Mouse (Mus musculus) heart, adult 9 months (tissue): ENCODE measurements around the gene Cd151.
A peak's percentile ranks its signal among the peaks of the same experiment; 100 is the strongest.
"Not testable (repeated sequence)": the region's sequence is repeated elsewhere in the genome, so short reads cannot be mapped to it uniquely, and the experiment has no call there.

Experiments used
- DNase-seq, 2 experiments: peaks; one replicate each; pipeline ENCODE4 v3.0.0; 2022; ENCODE audit warnings: low spot score in 2 of 2

Gene Cd151

DNA sequence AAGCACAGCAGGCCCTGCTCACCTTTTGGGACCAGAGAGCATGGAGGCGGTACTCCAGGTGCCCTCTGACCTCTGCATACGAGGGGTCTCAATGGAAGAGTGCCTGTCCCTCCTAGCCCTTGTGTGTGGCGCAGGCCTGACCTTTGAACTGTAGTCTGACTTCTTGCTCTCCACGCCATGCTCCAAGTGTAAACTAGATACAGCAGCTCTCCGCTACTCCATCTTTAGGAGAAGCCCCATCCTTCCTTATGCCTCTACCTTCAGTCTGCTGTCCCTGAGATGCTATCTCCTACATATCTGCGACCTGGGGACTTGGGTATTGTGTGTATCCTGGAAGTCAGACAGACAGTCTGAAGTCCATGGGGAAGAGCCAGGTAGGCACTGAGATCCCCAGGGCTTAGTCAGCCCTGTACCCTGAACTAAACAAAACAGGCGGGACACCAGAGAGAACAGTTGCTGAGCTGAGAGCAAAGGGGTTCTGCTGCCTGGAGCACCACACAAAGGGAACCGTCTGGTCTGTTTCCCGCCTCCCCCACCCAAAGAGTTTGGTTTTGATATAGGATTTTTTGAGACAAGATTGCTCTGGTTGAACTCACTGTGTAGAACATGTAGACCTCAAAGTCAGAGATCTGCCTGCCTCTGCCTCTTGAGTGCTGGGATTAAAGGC is 31.2 kb upstream of the Cd151 start:
- DNase-seq, result no peak

DNA sequence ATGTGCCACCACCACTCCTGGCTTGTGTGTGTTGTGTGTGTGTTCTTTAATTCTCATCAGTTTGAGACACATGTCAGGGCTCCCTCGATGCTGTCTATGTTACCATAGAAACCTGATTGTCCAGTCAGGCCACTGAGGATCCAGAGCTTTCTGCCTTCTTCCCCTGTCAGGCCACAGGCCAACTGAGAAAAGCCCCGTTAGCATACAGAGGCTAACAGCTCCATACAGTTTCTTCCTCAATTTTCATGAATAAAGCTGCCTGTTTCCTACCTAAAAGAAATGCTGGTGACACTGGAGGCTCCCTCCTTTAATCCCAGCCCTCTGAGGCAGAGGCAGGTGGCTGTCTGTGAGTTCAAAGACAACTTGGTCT is 30.7 kb upstream of the Cd151 start:
- DNase-seq, result no peak

DNA sequence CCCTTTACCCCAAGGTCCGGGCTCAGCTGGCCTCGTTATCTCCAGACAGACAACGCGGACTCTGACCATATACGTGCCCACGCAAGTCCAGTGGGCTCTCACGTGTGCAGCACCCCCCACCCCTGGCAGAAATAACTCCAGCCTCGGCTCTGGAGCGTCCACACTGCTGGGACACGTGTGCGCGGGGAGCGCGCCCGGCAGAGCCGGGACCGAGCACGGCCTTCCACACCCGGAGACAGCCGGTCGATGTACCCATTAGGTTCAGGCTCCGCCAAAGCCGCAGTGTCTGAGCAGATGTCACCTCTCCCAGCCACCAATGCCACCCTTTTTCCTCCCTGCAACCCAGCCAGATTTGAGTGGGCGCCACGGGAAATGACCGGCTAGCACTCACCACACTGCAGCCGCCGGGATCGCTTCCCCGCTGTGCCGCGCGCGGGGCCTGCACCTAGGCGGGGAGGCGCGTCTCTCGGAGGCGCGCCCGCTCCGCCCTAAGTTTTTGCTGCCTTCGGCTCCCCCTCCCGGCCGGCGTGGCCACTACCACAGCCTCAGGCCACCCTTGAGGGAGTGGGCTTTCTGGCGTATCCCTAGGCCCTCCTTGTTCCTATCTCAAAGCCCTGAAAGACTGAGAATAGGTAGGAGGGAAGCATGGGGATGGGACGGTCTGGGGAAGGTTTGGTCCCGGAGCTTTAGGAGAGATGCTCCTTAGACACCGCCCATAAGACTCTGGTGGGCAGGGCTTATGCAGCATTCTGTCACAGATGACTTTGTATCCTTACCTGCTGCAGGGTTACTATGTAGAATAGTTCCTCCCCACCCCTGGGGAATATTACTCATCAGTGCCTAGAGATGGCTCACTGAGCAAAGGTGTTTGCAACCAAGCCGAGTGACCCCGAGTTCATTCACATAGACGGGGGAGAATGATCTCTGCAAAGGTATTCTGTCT is 29.7 kb upstream of the Cd151 start, which contains the start of gene Slc25a22:
TSS of gene Slc25a22 (minus strand) at position 715 of the 943 bp plus-strand sequence.
- DNase-seq, result peak; percentile 77 to 84

DNA sequence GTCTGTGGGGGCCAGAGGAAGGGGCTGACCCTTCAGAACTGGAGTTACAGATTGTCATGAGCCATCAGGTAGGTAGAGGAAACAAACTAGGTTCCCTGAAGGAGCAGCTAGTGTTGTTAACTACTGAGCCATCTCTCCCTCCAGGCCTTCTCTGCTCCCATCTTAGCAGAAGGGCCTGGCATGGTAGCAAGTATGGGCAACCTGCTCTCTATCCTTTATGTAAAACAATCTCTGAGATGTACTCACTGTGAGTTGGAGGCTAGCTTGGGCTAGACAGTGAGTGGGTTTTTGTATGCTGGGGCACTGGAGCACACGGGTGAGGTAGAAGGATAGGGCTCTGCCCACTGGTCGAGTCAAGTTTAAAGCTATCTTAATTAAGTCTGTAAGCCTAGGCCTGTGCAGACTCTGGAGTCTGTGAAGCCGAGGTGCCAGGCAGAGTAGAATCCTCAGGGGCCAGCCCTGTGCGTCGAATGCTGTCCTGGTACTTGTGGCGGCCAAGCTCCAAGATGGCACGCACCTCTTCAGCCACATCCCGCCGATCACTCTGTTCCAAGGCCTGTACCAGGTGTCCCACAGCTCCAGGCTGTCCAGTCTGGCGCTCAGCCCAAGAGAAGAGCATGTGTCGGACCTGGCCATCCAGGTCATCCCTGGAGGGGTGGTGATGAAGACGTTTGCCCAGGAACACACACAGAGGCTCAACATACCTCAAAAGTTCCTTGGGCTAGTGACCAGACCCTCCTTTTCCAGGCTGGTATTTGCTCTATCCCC is 28.8 kb upstream of the Cd151 start:
- DNase-seq, result no peak

DNA sequence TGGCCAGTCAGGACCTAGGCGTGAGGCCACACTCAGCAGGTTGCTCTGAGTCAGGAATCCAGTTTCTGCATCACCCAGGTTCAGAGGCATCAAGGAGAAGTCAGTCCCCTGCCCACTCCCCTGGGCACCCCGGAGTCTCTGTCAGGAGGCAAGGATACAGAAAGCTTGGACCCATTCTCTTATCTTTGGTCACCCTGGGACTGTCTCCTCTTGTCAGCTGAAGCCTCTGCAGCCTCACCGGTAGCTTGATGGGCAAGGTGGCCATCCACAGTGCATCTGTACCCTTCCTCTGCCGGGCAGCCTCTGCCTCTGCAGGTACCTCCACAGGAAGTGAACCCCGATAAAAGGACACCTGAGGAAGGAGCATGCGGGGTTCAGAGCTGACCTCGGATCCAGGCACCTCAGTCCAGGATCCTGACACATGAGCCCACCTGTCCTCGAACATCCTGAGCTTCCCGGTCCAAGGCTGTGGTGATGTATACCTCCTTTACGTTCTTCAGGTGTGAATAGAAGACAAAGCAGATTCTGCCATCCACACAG is 28.0 kb upstream of the Cd151 start:
- DNase-seq, result no peak

DNA sequence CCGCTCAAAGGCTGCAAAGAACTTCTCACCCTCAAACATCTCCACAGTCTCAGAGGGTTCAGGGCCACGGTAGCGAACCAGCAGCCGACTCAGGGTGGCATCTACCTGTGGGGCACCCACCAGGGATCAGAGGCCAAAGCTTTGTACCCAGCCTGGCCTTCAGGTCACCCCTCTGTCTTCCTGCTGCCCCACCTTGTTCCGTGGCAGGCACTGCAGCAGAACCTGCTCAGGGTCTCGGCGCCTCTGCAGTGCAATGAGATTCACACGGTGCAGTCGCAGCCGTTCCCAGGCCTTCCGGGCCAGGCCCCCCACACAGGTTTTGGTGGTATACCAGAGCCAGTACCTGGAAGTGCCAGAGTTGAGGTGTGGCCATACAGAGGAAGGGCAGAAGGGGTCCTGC is 27.4 kb upstream of the Cd151 start:
- no peak for DNase-seq

DNA sequence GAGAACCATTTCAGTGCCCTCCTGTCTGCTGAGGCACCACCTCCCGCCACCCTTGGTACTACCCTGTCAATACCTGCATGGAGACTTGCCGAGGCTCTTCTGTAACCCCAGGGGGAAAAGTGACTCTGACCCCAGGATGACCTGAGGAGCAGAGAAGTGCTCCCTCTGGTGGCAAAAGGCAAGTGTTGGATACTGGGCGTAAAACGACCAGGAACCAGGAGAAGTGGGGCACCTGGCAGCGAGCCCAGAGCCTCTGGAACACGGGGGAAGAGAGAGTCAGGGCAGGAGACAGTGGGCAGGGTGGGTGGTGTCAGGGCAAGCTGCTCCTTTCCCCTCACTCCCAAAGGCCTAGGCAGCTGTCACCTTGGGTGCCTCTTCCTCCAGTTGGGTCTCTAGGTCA is 26.6 kb upstream of the Cd151 start:
- DNase-seq, result peak in 1 of 2 experiments; percentile 28

DNA sequence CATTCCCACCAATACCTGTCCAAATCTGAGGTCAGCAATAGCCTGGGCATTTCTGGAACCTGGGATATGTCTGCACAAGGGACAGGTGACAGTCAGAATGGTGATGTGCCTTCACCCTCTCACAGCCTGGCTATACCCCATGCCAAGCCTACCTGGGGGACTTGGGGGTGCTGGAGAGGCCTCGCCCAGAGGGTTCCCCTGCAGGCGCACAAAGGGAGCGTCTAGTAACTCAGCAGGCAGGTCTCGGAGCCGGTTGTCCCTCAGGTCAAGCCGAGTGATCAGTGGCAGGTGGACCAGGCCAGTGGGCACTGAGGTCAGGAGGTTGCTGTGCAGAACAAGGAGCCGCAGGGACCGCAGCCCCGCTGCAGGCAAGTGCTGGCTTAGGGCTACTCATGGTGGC is 25.7 kb upstream of the Cd151 start:
- no peak for DNase-seq

DNA sequence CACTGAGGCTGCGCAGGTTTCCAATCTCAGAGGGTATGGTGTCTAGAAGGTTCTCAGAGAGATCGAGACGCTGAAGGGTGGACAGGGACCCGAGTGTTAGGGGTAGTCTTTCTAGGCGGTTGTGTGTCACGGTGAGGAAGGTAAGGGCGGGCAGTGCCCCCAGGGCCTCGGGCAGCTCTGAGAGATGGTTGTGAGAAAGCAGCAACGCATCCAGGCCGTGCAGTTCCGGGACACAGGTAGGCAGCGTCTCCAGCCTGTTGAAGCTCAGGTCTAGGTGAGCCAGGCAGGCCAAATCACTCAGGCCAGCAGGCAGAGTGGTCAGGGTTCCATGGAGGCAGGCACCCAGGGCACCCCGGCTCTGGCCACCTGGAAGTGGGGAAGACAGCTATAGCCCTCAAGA is 25.0 kb upstream of the Cd151 start:
- DNase-seq, result no peak

DNA sequence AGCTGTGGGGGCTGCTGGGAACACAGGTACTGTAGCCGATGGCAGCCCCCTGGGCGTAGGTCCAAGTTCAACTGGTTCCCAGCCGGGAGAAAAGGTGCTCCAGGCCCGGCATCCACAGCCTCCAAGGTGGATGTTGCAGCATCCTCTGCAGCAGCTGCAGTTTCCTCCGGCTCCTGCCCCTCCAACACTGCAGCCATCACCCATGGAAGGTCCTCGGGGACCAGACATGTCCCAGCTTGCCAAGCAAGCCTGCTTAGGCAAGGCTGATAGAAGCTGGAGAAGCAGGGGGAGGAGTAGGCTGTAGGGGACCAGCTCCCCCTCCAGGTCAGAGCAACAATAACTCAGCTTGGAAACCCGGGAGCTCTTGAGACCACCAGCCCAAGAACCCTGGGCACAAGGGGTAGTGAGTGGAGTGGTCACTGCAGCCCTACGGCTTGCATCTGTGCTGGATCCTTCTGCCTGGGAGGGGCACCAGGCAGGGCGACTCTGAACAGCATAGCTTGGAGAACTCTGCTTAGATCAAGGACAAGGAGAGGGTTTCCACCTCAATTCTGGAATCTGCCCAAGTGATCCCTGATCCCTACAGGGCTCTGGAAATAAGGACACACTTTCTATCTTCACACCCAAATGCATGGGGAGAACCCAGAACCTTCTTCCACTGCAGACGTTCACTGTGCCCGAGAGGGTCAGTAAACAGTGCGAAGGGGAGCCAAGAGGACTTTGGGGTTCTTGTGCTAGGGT is 23.9 kb upstream of the Cd151 start:
- DNase-seq, result peak in 1 of 2 experiments; percentile 18

DNA sequence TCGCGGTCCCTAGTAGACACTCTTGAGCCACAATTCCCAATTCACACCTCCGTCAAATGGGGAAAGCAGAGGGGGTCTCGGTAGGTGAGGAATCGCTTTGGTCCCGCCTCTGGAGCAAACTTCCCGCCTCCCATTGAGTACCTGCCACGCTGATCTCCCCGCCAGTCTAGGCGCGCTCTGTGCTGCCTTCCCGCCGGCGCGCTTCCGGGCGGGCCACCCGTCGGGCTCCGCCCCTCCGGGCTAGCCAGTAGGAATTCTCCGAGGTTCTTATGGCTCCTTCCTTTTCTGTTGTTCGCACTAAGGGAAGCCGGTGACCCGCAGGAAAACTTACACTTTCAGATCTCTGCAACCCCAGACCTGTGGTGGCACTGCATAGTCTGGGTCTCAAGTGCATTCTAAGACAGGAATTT is 23.4 kb upstream of the Cd151 start, which contains the start of gene Pidd1:
TSS of gene Pidd1 (minus strand) at position 198 of the 410 bp plus-strand sequence.
- DNase-seq, result peak in 1 of 2 experiments; percentile 57

DNA sequence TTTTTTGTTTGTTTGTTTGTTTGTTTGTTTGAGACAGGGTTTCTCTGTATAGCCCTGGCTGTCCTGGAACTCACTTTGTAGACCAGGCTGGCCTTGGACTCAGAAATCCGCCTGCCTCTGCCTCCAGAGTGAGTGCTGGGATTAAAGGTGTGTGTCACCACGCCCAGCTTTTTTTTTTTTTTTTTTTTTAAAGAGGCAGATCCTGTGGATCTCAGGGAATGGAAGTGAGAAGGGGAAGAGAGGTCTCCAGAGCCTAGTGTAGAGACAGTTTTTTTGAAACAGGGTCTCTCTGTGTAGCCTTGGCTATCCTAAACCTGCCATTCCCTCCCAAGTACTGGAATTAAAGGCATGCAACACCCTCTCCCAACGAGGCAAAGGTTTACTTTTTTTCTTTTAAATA is 20.8 kb upstream of the Cd151 start:
- not testable (repeated sequence) for DNase-seq

DNA sequence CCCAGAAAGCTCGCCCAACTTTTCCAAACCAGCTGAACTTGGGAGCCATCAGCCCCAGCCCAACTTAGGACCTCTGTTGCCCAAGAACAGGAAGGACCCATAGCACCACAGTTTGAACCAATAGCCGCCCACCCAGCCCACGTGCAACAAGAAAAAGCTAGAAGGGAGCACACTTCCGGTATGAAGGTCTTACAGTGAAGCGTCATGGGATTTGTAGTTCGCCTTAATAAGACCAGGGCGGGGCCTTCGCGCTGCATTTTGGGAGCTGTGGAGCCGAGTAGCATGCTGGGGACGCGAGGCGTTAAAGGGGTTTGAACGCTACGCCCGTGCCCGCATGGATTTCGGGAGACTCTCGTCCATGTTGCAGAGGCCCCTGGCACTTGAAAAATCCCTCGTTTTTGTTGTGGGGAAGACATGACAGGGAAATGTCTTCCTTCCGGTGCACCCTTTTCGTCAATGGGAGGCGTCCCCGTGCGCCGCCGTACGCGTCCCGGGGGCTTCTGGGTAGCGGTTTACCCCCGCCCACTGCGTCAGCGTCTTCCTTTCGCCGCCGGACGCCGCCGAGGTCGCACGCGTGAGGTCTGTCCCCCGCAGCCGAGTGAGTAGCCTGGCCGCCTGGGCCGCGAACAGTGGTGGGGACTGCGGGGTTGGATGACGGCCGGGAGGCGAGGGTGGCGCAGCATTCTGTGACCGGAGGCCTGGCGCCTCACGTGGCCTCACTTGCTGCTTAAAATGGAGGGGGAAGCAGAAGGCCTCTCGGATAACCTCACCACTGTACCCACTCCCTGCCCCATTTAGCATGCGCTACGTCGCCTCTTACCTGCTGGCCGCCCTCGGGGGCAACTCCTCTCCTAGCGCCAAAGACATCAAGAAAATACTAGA is 19.8 kb upstream of the Cd151 start, which contains the start of gene Rplp2:
TSS of gene Rplp2 (plus strand) at position 261 of the 882 bp plus-strand sequence.
- peak; percentile 92 to 96 for DNase-seq

DNA sequence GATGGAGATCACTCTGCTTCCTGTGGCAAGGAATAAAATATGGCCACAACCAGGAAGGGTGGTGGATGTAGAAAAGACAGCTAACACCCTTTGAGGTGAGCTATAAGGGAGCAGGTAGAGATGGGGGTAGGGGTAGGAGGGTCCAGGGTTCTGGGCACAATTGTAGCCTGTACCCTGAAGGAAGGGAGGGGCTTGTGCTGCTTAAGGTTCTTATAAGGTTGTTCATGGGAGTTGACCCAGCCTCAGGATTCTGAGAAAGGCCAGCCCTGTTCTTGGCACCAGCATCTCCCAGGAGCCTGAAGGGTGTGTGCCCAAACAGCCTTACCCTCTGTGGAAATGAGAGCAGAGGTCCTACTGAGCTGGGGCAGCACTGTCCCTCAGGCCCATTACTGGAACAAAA is 15.3 kb upstream of the Cd151 start:
- DNase-seq, result no peak

DNA sequence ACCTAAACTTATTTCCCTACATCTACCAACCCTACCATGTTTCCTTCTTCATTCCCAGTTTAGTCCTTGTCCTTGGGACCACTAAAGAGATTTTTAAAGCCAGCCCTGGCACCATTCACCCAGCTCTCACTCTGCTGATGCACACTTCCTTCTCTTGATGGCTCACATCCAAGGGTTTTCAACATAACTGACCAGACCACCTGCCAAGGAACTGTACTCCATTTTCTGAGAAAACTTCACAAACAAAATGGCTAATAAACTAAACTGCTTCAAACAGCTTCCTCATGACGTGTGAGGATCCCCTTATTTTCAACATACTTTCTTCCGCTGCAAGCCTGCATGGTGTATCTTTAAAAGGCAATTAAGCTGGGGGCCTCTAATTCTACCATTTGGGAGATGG is 13.6 kb upstream of the Cd151 start:
- DNase-seq, result no peak

DNA sequence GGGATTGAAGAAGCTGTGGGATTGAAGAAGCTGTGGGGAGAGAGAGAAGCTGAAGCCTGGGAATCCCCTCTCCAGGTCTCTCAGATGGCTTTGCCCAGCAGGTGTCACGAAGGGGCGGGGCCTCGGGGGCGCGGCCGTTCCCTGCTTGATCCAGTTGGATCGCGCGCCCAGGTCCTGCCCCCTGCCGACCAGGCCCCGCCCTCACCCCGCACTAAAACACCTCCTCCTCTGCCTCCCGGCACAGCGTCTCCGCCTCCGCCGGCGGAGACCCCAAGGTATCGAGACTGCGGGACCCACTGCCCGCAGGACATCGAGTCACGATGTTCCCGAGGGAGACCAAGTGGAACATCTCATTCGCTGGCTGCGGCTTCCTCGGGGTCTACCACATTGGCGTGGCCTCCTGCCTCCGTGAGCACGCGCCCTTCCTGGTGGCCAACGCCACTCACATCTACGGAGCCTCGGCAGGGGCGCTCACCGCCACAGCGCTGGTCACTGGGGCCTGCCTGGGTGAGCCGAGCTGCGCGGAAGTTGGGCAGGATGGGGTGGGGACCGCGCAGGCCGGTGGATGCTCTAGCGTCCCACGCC is 12.1 kb upstream of the Cd151 start, which contains the start of gene Pnpla2:
TSS of gene Pnpla2 (plus strand) at position 232 of the 585 bp plus-strand sequence.
- peak; percentile 94 for DNase-seq

DNA sequence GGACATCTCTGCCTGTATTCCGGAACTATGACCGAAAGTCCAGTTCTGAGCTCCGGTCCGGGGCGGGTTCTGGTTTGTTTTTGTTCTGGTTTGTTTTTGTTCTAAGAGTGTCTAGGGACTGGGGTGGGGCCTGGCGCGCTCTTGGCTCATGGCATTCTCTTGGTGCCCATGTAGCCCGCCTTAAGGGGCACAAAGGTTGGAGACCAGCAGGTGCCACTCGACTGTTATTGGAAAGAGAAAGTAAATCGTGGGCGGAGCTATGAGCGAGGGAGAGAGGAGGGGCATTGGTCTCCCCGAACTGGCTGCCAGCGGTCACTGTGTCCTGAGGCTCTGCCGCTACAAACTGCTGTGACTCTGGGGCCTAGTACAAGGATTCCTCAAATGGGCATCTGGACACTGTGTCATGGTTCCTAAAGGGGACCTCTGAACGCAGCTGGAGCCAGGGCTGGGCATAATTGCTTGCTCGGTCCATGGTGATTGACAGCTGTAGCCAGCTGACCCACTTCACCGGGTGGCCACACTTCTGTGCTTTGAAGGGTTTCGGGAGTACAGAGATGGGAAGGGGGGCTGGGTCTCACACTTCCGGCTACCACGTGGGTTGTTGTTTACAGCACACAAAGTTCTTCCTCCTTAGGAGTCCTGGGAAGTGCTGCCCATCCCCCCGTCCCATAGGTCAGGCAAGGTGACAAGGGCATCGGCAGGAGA is 11.4 kb upstream of the Cd151 start:
- peak; percentile 87 to 90 for DNase-seq

DNA sequence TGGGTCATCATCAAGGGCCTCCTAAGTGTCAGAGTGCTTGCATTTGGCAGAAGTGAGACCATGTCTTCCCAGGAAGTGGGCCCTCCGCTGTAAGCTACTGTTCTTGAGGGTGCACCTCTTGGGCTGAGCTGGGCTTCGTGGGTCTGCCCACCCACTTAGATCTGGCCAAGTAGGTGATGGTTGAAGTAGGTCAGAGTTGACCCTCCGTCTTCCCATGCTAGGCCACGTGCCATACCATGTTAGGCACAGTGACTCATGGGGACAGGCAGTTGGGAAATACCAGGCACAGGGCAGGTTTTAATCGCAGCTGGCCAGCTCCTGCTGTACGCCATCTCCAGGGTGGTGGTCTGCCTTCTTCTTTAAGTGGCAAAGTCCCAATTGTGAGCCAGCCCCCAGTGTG is 10.5 kb upstream of the Cd151 start:
- peak; percentile 54 to 65 for DNase-seq

DNA sequence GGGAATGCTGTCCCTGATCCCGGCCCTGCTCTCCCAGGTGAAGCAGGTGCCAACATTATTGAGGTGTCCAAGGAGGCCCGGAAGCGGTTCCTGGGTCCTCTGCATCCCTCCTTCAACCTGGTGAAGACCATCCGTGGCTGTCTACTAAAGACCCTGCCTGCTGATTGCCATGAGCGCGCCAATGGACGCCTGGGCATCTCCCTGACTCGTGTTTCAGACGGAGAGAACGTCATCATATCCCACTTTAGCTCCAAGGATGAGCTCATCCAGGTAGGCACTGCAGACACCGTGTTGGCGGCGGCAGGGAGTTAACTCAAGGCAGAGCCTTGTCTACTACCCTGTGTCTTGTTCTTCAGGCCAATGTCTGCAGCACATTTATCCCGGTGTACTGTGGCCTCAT is 10.0 kb upstream of the Cd151 start:
- no peak for DNase-seq
